Mouse (Mus musculus): ENCODE measurements around the gene Mrto4. TPM values are rescaled to one million over a fixed set of nuclear protein-coding genes. Genes with fewer than 3 reads are reported as not detected.

Gene Mrto4
- polyA plus RNA-seq, 1 experiment from 2014 or later: 98.2 TPM

GRCm38 (mm10) chr4:139380775-139381451 is 28.5 kb upstream of the Mrto4 start:
- peak overlapping the region; percentile 94 for H3K9ac ChIP-seq (ENCODE audit: low read depth, low read length)
- peak overlapping the region; percentile 96 for H3K4me3 ChIP-seq (ENCODE audit: low read depth, low read length)
- 4% methylated on average over 40 of the region's 44 CpGs for WGBS (ENCODE audit: insufficient replicate concordance)
- peak overlapping the region; percentile 91 for H3K27ac ChIP-seq (ENCODE audit: low read depth, low read length)
- H3K27me3 ChIP-seq (ENCODE audit: control insufficient read depth, insufficient read depth, low read length): no peaks in the 10 kb centered on the region
- peak; percentile 68 for ATAC-seq (replicated peaks; ENCODE audit: insufficient number of reproducible peaks, low FRiP score, low TSS enrichment)
- H3K36me3 ChIP-seq (ENCODE audit: control insufficient read depth, insufficient read depth, low read length): peaks cover 1% of the 10 kb centered on the region; the same call in 1 of the 2 replicates
- H3K4me1 ChIP-seq (ENCODE audit: control insufficient read depth, insufficient read depth, low read length): peaks cover 13% of the 10 kb centered on the region
- no peaks in the 10 kb centered on the region for H3K9me3 ChIP-seq (replicated peaks; ENCODE audit: control insufficient read depth, low read length)
- peak overlapping the region; percentile 88 for H3K4me2 ChIP-seq

- Histone ChIP-seq H3K4me3 (ENCODE audit: low read depth, low read length) (peak overlapping the region; percentile 96), H3K4me1 (ENCODE audit: control insufficient read depth, insufficient read depth, low read length) (peaks cover 13% of the 10 kb centered on the region), H3K27ac (ENCODE audit: low read depth, low read length) (peak overlapping the region; percentile 91), H3K27me3 (ENCODE audit: control insufficient read depth, insufficient read depth, low read length) (no peaks in the 10 kb centered on the region), H3K4me2 (peak overlapping the region; percentile 89), H3K36me3 (ENCODE audit: control insufficient read depth, insufficient read depth, low read length) (peaks cover 7% of the 10 kb centered on the region; the same call in 1 of the 2 replicates), H3K9ac (ENCODE audit: low read depth, low read length) (peak overlapping the region; percentile 94), H3K9me3 (replicated peaks; ENCODE audit: control insufficient read depth, low read length) (no peaks in the 10 kb centered on the region)
- WGBS (ENCODE audit: insufficient replicate concordance): under 1% methylated on average over 54 of the region's 54 CpGs
- peak; percentile 93 for ATAC-seq (replicated peaks; ENCODE audit: insufficient number of reproducible peaks, low FRiP score, low TSS enrichment)
Measured at GRCm38 (mm10) chr4:139380207-139380748, 27.9 kb upstream of the Mrto4 start.

GRCm38 (mm10) chr4:139379719-139380118 is 27.3 kb upstream of the Mrto4 start:
- no peaks in the 10 kb centered on the region for H3K9me3 ChIP-seq (replicated peaks; ENCODE audit: control insufficient read depth, low read length)

GRCm38 (mm10) chr4:139373531-139373930 is 21.2 kb upstream of the Mrto4 start:
- Histone ChIP-seq H3K27me3 (ENCODE audit: control insufficient read depth, insufficient read depth, low read length) (no peaks in the 10 kb centered on the region), H3K4me2 (no peak overlapping the region), H3K27ac (ENCODE audit: low read depth, low read length) (no peak overlapping the region), H3K9ac (ENCODE audit: low read depth, low read length) (no peak overlapping the region), H3K4me1 (ENCODE audit: control insufficient read depth, insufficient read depth, low read length) (no peaks in the 10 kb centered on the region), H3K36me3 (ENCODE audit: control insufficient read depth, insufficient read depth, low read length) (peaks cover 28% of the 10 kb centered on the region), H3K9me3 (replicated peaks; ENCODE audit: control insufficient read depth, low read length) (no peaks in the 10 kb centered on the region), H3K4me3 (ENCODE audit: low read depth, low read length) (no peak overlapping the region)
- no peak for ATAC-seq (replicated peaks; ENCODE audit: insufficient number of reproducible peaks, low FRiP score, low TSS enrichment)
- 90% methylated on average over 10 of the region's 10 CpGs for WGBS (ENCODE audit: insufficient replicate concordance)

More at GRCm38 (mm10) chr4:139379719-139380118, 27.3 kb upstream of the Mrto4 start:
- Histone ChIP-seq H3K4me1 (ENCODE audit: control insufficient read depth, insufficient read depth, low read length) (peaks cover 13% of the 10 kb centered on the region), H3K27ac (ENCODE audit: low read depth, low read length) (peak overlapping the region; percentile 91), H3K4me2 (peak overlapping the region; percentile 89), H3K4me3 (ENCODE audit: low read depth, low read length) (peak overlapping the region; percentile 96), H3K9ac (ENCODE audit: low read depth, low read length) (peak overlapping the region; percentile 94), H3K27me3 (ENCODE audit: control insufficient read depth, insufficient read depth, low read length) (no peaks in the 10 kb centered on the region), H3K36me3 (ENCODE audit: control insufficient read depth, insufficient read depth, low read length) (peaks cover 12% of the 10 kb centered on the region)
- ATAC-seq (replicated peaks; ENCODE audit: insufficient number of reproducible peaks, low FRiP score, low TSS enrichment): no peak
- WGBS (ENCODE audit: insufficient replicate concordance): 11% methylated on average over 8 of the region's 8 CpGs

- WGBS (ENCODE audit: insufficient replicate concordance): 91% methylated on average over 4 of the region's 4 CpGs
Measured at GRCm38 (mm10) chr4:139373130-139373529, 20.8 kb upstream of the Mrto4 start.

GRCm38 (mm10) chr4:139368038-139368437 is 15.7 kb upstream of the Mrto4 start:
- WGBS (ENCODE audit: insufficient replicate concordance): 95% methylated on average over 5 of the region's 5 CpGs
- Histone ChIP-seq H3K27ac (ENCODE audit: low read depth, low read length) (no peak overlapping the region), H3K4me2 (no peak overlapping the region), H3K4me3 (ENCODE audit: low read depth, low read length) (no peak overlapping the region), H3K9me3 (replicated peaks; ENCODE audit: control insufficient read depth, low read length) (no peaks in the 10 kb centered on the region), H3K4me1 (ENCODE audit: control insufficient read depth, insufficient read depth, low read length) (no peaks in the 10 kb centered on the region), H3K36me3 (ENCODE audit: control insufficient read depth, insufficient read depth, low read length) (peaks cover 49% of the 10 kb centered on the region), H3K9ac (ENCODE audit: low read depth, low read length) (no peak overlapping the region), H3K27me3 (ENCODE audit: control insufficient read depth, insufficient read depth, low read length) (no peaks in the 10 kb centered on the region)
- ATAC-seq (replicated peaks; ENCODE audit: insufficient number of reproducible peaks, low FRiP score, low TSS enrichment): no peak

More at GRCm38 (mm10) chr4:139373130-139373529, 20.8 kb upstream of the Mrto4 start:
- no peaks in the 10 kb centered on the region for H3K4me1 ChIP-seq (ENCODE audit: control insufficient read depth, insufficient read depth, low read length)
- no peak overlapping the region for H3K4me2 ChIP-seq
- H3K9me3 ChIP-seq (replicated peaks; ENCODE audit: control insufficient read depth, low read length): no peaks in the 10 kb centered on the region
- no peak overlapping the region for H3K27ac ChIP-seq (ENCODE audit: low read depth, low read length)
- H3K27me3 ChIP-seq (ENCODE audit: control insufficient read depth, insufficient read depth, low read length): no peaks in the 10 kb centered on the region
- no peak overlapping the region for H3K9ac ChIP-seq (ENCODE audit: low read depth, low read length)
- no peak for ATAC-seq (replicated peaks; ENCODE audit: insufficient number of reproducible peaks, low FRiP score, low TSS enrichment)
- H3K4me3 ChIP-seq (ENCODE audit: low read depth, low read length): no peak overlapping the region
- peaks cover 29% of the 10 kb centered on the region for H3K36me3 ChIP-seq (ENCODE audit: control insufficient read depth, insufficient read depth, low read length)

- Histone ChIP-seq H3K4me3 (ENCODE audit: low read depth, low read length) (no peak overlapping the region), H3K4me1 (ENCODE audit: control insufficient read depth, insufficient read depth, low read length) (no peaks in the 10 kb centered on the region), H3K27me3 (ENCODE audit: control insufficient read depth, insufficient read depth, low read length) (no peaks in the 10 kb centered on the region), H3K27ac (ENCODE audit: low read depth, low read length) (no peak overlapping the region), H3K9me3 (replicated peaks; ENCODE audit: control insufficient read depth, low read length) (no peaks in the 10 kb centered on the region), H3K36me3 (ENCODE audit: control insufficient read depth, insufficient read depth, low read length) (peaks cover 53% of the 10 kb centered on the region), H3K4me2 (no peak overlapping the region), H3K9ac (ENCODE audit: low read depth, low read length) (no peak overlapping the region)
- no peak for ATAC-seq (replicated peaks; ENCODE audit: insufficient number of reproducible peaks, low FRiP score, low TSS enrichment)
- WGBS (ENCODE audit: insufficient replicate concordance): 95% methylated on average over 3 of the region's 3 CpGs
Measured at GRCm38 (mm10) chr4:139367336-139367735, 15.0 kb upstream of the Mrto4 start.

- no peaks in the 10 kb centered on the region for H3K9me3 ChIP-seq (replicated peaks; ENCODE audit: control insufficient read depth, low read length)
- H3K4me1 ChIP-seq (ENCODE audit: control insufficient read depth, insufficient read depth, low read length): no peaks in the 10 kb centered on the region
- 80% methylated on average over 11 of the region's 11 CpGs for WGBS (ENCODE audit: insufficient replicate concordance)
- H3K36me3 ChIP-seq (ENCODE audit: control insufficient read depth, insufficient read depth, low read length): peaks cover 59% of the 10 kb centered on the region
- H3K27ac ChIP-seq (ENCODE audit: low read depth, low read length): no peak overlapping the region
- H3K9ac ChIP-seq (ENCODE audit: low read depth, low read length): no peak overlapping the region
- ATAC-seq (replicated peaks; ENCODE audit: insufficient number of reproducible peaks, low FRiP score, low TSS enrichment): no peak
- H3K27me3 ChIP-seq (ENCODE audit: control insufficient read depth, insufficient read depth, low read length): no peaks in the 10 kb centered on the region
- no peak overlapping the region for H3K4me2 ChIP-seq
- H3K4me3 ChIP-seq (ENCODE audit: low read depth, low read length): no peak overlapping the region
Measured at GRCm38 (mm10) chr4:139360761-139361548, 8.6 kb upstream of the Mrto4 start.
